Mouse (Mus musculus): ENCODE measurements around the gene Sfxn5. TPM values are rescaled to one million over a fixed set of nuclear protein-coding genes. Genes with fewer than 3 reads are reported as not detected.

Gene Sfxn5
- total RNA-seq (2021): 1 to 10 TPM; 4.6 to 4.8 TPM

- DNase-seq (ENCODE audit: low spot score): peak; percentile 95
- intact Hi-C loops (cut with DNase I): no loop called here
These were observed at the start of gene Sfxn5 for GRCm38 (mm10) chr6:85333000-85333669. Gene Sfxn5, minus strand, starts transcription at chr6:85333422.

DNA sequence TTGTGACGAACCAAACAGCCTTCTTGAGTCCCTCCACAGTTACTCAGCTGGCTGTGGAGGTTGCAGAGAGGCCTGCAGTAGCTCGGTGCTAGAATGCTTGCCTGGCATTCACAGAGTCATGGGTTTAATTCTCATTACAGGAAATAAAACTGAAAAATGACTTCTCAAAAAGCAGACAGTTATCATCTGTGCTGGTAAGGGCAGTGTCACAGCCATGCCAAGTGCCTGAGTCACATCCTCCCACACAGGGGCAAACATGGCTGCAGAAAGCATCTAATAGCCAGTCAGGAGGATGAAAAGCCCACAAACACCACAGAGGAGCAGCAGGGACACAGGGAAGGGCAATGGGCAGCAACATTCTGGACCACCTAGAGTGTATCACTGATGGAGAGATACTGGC lies 49.6 kb upstream of the Sfxn5 start:
- no peak for DNase-seq (ENCODE audit: low spot score)
- intact Hi-C loops (cut with DNase I): no loop called here

DNA sequence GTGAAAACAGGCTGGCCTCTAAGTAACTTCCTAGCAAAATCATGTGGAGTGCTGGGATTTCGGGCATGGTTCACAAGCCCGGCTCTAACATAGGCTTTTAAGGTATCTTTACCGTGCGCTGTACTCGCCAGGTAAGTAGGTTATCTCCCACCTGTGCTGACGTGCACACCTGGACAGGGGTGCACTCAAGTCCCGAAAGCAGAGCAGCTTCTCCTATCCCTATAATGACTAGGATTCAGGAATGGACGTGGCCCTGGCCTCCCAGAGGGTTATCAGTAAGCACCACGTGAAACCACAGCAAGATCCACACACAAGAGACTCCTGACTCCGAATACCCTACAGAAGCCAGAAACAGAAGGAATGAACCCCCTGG lies 48.4 kb upstream of the Sfxn5 start:
- no peak for DNase-seq (ENCODE audit: low spot score)
- intact Hi-C loops (cut with DNase I): no loop called here

DNA sequence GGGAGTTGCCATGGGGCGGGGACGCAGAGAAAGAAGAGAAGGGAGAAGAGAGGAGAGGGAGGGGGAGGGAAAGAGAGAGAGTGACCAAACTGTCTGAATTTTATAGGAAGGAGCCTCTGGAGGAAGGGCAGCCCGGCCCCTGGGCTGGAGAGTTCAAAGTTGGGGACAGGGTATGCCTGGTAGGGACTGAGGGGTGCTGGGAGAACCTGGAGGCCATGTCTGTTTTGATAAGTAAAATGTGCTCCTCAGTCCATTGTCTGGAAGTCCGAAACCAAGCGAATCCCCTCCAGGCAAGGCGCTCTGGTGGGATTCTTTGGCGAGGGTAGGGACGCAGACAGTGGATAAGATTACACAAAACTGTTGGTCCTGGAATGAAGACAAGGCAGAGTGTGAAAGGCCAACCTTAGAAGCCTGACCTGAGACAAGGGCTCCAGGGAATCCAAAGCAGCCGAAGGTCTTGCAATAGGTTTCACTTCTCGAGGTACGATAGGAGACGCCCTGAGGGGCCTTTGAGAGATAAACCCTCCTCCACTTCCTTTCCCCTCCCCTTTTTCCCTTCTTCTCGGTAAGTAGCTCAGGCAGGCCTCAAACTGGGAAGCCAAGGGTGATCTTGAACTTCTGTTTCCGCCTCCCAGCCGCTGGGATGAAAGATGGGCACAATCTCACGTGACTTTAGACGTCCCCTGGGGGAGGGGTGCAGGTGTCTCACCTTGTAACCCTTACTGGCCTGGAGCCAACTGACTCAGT lies 47.9 kb upstream of the Sfxn5 start:
- no peak for DNase-seq (ENCODE audit: low spot score)
- intact Hi-C loops (cut with DNase I): loop anchor here (1.0 kb wide), 1 partner anchor 35 kb away; no protein-coding TSS in a partner anchor

DNA sequence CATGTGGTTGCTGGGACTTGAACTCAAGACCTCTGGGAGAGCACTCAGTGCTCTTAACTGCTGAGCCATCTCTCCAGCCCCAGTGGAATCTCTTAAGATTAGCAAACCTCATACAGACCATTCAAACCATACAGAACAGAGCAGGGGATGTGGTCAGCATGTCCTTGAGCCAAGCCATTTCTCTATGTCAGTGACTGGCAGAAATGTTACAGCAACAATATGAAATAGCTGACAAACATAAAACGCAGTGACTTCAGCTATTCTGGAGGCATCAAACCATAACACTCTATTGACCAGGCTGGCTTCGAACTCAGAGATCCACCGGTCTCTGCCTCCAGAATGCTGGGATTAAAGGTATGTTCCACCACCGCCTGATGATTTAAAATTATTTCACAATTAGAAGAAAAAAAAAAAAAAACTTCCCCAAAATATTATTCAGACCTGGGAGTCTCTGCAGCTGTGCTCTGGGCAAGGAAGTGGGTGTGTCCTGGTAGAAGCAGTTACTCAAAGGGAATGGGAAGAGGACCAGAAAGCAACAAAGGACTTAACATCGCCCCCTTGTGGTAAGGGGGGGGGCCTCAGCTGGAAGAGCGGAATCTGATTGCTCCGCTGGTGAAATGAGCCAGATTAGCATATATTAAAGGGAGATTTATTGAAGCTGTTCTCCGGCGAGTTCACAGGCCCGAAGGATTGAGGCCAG lies 47.1 kb upstream of the Sfxn5 start:
- peak; percentile 66 for DNase-seq (ENCODE audit: low spot score)
- intact Hi-C loops (cut with DNase I): loop anchor here (1.0 kb wide), 1 partner anchor 34 kb away; no protein-coding TSS in a partner anchor

DNA sequence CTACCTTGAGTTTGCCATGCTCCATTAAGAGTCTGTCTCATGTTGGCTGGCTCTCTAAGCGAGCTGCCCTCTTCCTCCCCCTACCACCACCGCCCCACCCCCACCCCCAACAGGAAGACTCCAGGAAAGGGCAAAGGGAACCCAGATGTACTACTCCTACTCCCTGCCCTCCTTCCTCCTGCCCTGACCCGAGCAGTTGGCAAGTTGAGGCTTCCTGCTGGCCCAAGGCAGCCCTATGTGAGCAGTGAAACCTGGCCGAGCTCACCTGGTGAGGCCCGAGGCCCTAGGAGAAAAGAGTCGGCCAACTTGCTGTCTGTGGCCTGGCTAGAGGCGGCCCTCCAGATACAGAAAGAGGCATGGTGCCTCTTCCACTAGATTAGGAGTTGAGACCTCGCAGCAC lies 45.4 kb upstream of the Sfxn5 start:
- intact Hi-C loops (cut with DNase I): no loop called here
- DNase-seq (ENCODE audit: low spot score): no peak

- DNase-seq (ENCODE audit: low spot score): no peak
- intact Hi-C loops (cut with DNase I): no loop called here
These were observed 44.7 kb upstream of the Sfxn5 start for GRCm38 (mm10) chr6:85377876-85378275.

DNA sequence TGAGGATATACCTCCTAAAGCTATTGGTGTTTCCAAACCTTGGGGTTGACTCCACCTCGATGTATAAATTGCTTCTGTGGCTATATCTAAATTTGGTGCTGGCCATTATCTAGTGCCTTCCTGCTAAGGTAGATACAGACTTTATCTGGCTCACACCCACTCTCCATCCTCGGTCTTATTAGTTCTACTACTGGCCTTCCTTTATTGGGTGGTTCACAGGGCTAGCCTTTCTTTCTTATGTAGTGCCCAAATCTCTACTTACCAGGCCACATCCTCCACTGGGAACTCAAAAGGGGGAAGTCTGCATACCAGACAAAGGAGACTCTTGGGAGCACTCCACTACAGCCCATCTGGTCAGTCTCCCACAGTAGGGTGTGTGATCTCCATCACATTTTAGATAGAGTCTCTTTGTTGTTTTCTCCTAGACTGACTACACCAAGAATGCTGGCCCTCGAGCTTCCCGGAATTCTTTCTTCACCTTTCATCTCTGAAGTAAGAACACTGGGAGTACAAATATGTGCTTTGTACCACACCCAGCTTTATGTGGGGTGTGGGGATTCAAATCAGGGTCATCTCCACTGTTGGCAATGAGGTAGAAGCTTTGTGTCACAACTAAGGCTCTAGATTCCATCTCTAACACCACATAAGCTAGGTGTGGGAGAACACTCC lies 44.0 kb upstream of the Sfxn5 start:
- intact Hi-C loops (cut with DNase I): no loop called here
- no peak for DNase-seq (ENCODE audit: low spot score)

DNA sequence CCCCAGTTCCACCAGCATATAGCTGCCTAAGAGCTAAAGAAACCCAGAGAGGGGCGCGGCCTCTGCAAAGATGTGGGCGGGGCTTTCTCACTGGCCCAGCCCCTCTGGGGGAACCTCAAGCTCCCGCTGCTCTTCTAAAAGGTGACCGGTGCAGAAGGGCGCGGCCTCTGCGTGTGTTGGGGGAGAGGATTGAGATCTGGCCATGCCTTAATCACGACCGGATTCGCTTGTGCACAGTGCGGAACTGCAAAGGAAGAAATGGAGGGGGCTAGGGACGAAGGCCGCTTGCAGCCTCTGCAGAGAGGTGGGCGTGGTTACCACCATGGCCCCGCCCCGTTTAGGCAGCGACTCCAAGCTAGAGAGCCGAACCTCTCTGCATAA lies 41.5 kb upstream of the Sfxn5 start:
- peak; percentile 90 for DNase-seq (ENCODE audit: low spot score)
- intact Hi-C loops (cut with DNase I): no loop called here

DNA sequence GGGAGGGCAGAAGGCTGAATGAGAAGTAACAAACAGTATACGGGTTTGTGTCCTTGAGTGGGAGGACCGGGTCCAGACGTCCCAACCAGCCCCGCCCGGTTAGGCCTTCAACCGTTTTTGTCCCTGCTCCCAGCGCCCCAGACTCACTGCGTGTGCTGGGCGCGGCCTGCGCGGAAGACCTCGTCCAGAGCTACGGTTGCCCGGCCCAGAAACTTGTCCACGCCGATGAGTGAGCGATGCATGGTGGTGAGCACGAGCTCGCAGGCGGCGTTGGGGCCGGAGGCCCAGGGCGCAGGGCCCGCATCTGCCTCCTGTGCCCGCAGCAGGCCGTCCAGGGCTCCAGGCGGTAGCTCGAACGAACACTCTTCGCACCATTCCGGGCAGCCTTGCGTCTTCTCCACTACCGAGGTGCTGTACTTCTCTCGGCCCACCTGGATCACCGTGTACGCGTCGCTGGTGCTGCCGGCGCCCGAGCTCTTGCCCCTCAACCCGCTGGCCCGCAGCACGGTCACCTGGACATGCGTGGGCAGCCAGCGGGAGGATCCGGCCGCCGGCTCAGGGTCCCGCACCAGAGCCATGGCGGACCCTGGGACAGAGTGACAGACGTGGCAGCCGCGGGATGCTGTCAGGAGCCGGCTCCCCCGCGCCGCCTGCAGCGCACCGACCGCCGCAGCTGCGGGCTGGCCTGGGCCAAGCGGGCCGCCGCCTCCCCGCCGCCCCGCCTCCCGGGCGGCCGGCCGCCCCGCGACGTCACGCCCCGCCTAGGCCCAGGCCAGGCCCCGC lies 40.9 kb upstream of the Sfxn5 start, which contains the start of gene Rab11fip5:
Rab11fip5 (minus strand) TSS at position 684 of the 783 bp plus-strand sequence.
- intact Hi-C loops (cut with DNase I): no loop called here
- DNase-seq (ENCODE audit: low spot score): no peak

DNA sequence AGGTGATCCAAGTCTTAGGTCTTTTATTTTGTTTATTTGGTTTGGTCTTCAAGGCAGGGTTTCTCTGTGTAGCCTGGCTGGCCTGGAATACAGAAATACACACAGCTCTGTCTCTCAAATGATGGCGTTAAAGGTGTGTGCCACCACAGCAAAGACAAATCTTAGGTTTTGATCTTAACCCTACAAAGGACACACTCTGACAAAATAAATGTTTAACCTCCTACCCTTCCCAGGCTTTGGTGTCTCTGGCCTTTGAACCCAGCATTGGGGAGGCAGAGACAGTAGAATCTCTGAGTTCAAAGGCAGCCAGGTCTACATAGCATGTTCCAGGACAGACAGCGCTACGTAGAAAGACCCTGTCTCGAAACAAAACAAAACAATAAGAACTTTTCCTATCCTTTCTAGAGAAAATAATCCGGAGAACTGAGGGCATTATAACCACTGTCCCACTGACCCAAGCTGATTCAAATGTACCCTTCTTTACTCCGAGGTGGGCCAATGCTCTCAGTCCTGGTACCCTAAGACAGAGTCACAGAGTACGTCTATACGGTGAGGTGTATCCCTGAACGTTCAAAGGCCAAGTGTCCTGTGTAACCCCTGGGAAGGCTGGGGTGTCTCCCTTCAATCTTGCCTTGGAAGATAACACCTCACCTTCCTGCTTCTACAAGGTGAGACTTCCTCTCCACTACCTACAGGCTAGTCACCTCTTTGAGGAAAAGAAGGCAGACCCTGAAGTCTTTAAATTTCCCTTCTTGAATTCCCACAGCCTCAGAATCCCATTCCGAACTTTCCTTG lies 40.0 kb upstream of the Sfxn5 start:
- no peak for DNase-seq (ENCODE audit: low spot score)
- intact Hi-C loops (cut with DNase I): no loop called here

- intact Hi-C loops (cut with DNase I): no loop called here
- DNase-seq (ENCODE audit: low spot score): peak; percentile 52
These were observed 39.3 kb upstream of the Sfxn5 start for GRCm38 (mm10) chr6:85372496-85372895.

DNA sequence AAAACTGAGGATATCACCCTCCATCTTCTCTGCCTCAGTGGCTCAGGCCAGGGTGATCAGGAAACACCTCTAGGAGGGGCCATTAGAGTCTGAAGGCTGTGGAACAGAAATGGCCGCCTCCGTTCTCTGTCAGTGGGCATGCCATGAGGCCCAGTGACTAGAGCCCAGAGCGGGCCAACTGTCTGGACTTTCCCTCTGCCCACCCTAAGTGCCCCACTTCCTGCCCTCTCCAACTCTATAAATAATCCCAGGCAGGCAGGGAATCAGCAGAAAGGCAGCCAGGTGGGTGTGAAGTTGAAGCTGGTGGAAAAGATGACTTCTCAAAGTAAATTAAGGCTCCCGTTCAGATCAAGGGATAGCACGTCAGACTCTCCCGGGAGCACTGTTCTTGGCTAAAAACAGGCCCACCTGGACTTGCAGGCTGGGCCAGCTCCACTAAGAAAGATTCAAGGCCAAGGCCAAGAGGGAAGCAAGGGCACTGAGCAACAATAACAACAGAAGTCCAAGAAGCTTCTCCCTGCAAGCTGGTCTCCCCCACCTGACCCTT lies 38.7 kb upstream of the Sfxn5 start:
- no peak for DNase-seq (ENCODE audit: low spot score)
- intact Hi-C loops (cut with DNase I): no loop called here

- intact Hi-C loops (cut with DNase I): no loop called here
- no peak for DNase-seq (ENCODE audit: low spot score)
These were observed 37.6 kb upstream of the Sfxn5 start for GRCm38 (mm10) chr6:85370666-85371430.

DNA sequence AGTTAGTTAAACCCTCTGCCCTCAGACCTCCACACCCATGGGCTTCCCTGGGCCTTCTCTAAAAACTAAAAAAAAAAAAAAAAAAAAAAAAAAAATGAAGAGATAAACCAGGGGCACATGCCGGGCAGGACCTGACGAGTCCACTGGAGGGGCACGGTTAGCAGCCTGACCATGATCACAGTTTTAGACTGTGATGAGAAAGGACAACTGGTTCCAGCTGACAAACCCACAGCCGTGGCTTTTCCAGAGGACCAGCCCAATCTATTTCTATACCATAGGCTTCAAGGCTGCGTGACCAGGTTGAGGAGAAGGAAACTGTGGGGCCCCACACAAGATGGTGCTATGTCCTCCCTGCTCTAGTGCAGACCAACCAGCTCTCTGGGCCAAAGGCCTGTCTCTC lies 36.8 kb upstream of the Sfxn5 start:
- intact Hi-C loops (cut with DNase I): no loop called here
- no peak for DNase-seq (ENCODE audit: low spot score)

DNA sequence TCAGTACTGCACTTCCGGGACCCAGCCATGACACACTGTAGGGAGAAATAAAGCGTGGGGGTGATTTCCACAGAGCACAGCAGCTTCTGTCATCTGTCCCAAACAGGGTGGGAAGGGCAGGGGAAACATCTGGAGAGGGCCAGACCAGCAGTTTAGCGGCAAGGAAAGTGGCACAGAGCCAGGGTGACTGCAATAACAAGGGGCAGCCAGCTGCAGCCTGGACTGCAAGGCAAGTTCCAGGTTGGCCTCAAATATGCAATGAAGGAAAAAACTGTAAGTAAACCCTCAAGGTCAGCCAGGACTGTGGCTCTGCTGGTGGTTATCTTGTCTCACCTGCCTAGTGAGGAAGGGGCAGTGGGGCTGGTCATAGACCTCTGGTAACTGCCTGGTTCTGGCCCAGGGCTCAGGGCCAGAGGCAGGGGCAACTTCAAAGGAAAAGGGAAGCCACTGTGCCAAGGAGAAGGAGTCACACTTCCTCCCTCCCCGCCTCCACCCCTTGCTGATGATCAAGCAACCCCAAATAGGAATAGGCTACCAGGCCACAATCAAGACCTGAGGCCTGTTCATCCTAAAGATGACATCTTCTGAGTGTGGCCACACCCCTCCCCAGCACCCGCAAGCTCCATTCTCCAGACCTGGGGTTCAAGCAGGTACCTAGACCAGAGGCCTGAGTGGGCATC lies 36.1 kb upstream of the Sfxn5 start:
- intact Hi-C loops (cut with DNase I): no loop called here
- DNase-seq (ENCODE audit: low spot score): peak; percentile 76

- intact Hi-C loops (cut with DNase I): no loop called here
- no peak for DNase-seq (ENCODE audit: low spot score)
These were observed 35.5 kb upstream of the Sfxn5 start for GRCm38 (mm10) chr6:85368722-85369121.
